Mouse (Mus musculus): Measurements from ENCODE around the gene Mast4.

DNA sequence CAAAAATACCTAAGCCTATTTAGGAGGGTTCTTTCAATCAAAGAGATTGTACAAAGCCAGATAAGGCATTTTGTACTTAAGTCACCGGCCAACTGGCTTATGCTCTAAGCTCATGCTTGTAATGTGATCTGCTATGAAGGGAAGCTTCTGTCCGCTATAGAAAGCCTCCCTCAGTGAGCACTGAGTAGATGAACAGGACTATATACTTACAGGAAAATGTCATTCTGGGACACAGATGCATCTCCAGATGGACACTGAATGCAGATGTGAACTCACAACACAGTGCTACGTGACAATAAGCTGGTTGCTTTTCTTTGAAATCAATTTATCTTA lies 459.2 kb downstream of the Mast4 start:
- no peak for TF ChIP-seq POLR2A (IDR thresholded peaks at IDR 0.05; ENCODE audit: control insufficient read depth in 1 of 2, insufficient read depth in 1 of 2, low read depth in 1 of 2, low read length in 2 of 2, poor library complexity in 1 of 2)
- no peak for TF ChIP-seq ZKSCAN1 (IDR thresholded peaks at IDR 0.05; ENCODE audit: low read depth, low read length)
- no peak for TF ChIP-seq CTCF (IDR thresholded peaks at IDR 0.05 in 2 of 3, conservative IDR thresholded peaks at IDR 0.05 in 1 of 3; ENCODE audit: control insufficient read depth in 1 of 3, insufficient read depth in 1 of 3, low read depth in 2 of 3, low read length in 3 of 3, poor library complexity in 1 of 3, severe bottlenecking in 1 of 3)
- no peak for TF ChIP-seq EP300 (IDR thresholded peaks at IDR 0.05; ENCODE audit: low read depth in 1 of 2, low read length in 2 of 2)
- no peak for TF ChIP-seq MAX (IDR thresholded peaks at IDR 0.05; ENCODE audit: low read length)
- TF ChIP-seq TAL1 (IDR thresholded peaks at IDR 0.05; ENCODE audit: low read length), result no peak
- TF ChIP-seq RCOR1 (IDR thresholded peaks at IDR 0.05; ENCODE audit: low read depth, low read length), result no peak
- no peak for TF ChIP-seq POLR2AphosphoS5 (IDR thresholded peaks at IDR 0.05; ENCODE audit: borderline replicate concordance, low read depth, low read length)
- no peak for TF ChIP-seq ZNF384 (IDR thresholded peaks at IDR 0.05; ENCODE audit: low read depth, low read length)
- TF ChIP-seq SIN3A (IDR thresholded peaks at IDR 0.05; ENCODE audit: low read length), result no peak
- TF ChIP-seq GATA1 (IDR thresholded peaks at IDR 0.05; ENCODE audit: low read depth, low read length), result no peak

Measured in MEL (cell line).